Mouse (Mus musculus) megakaryocyte, embryonic 14.5 days (primary cell): ENCODE measurements around the gene Tmem213. TPM values are rescaled to one million over a fixed set of nuclear protein-coding genes. Genes with fewer than 3 reads are reported as not detected.

Experiments
- H3K27me3 ChIP-seq: replicated peaks from 2 replicates; pipeline ENCODE3; 2012; ENCODE audit warnings: inconsistent platforms
- H3K36me3 ChIP-seq: replicated peaks from 2 replicates; pipeline ENCODE3; 2012; ENCODE audit warnings: low read length, inconsistent platforms, mixed read lengths
- H3K4me1 ChIP-seq: 2 replicates; pipeline ENCODE4 v1.6.1; 2012; ENCODE audit warnings: inconsistent platforms
- H3K4me3 ChIP-seq: replicated peaks from 2 replicates; pipeline ENCODE3; 2012; ENCODE audit warnings: moderate library complexity, mild to moderate bottlenecking, inconsistent platforms
- H3K9me3 ChIP-seq: 2 replicates; pipeline ENCODE4 v1.6.1; 2012; ENCODE audit warnings: inconsistent platforms
- FLI1 ChIP-seq: IDR thresholded peaks from 2 replicates; pipeline ENCODE4 v1.6.1; 2012; ENCODE audit warnings: low read length, inconsistent platforms, mixed read lengths
- GATA1 ChIP-seq: IDR thresholded peaks from 3 replicates; pipeline ENCODE4 v1.6.1; 2012; ENCODE audit warnings: mixed read lengths, low read length, inconsistent platforms, borderline replicate concordance
- polyA plus RNA-seq: library from polyadenylated mRNA; stranded (reverse); fragments of >175 nt; gene quantifications from 2 replicates; pipeline ENCODE4 v1.2.3, GENCODE M21; 2012; ENCODE audit warnings: low replicate concordance; ENCODE audit not compliant: insufficient read depth

Tmem213 gene
- polyA plus RNA-seq, 1 experiment = not detected

- TF ChIP-seq FLI1 (no peak), GATA1 (no peak)
- Histone ChIP-seq H3K4me3 (no peak overlapping the region), H3K9me3 (no peaks in the 10 kb centered on the region), H3K36me3 (no peaks in the 10 kb centered on the region), H3K4me1 (0 out of 2 replicates have a peak, but pooled peaks cover 5% of the 10 kb centered on the region), H3K27me3 (peaks cover 5% of the 10 kb centered on the region)
These were observed 40.4 kb downstream of the Tmem213 start for GRCm38 (mm10) chr6:38149483-38149882.

- peaks cover 2% of the 10 kb centered on the region for H3K27me3 ChIP-seq
- no peaks in the 10 kb centered on the region for H3K9me3 ChIP-seq
These were observed 43.2 kb downstream of the Tmem213 start for GRCm38 (mm10) chr6:38152305-38152704.

GRCm38 (mm10) chr6:38156204-38156603 is 47.1 kb downstream of the Tmem213 start:
- no peaks in the 10 kb centered on the region for H3K36me3 ChIP-seq
- TF ChIP-seq GATA1 = no peak
- TF ChIP-seq FLI1 = no peak
- no peaks in the 10 kb centered on the region for H3K27me3 ChIP-seq
- no peaks in the 10 kb centered on the region for H3K9me3 ChIP-seq
- peaks cover 5% of the 10 kb centered on the region; the same call in 1 of the 2 replicates for H3K4me1 ChIP-seq
- H3K4me3 ChIP-seq = no peak overlapping the region

More at GRCm38 (mm10) chr6:38152305-38152704, 43.2 kb downstream of the Tmem213 start:
- 0 out of 2 replicates have a peak, but pooled peaks cover 5% of the 10 kb centered on the region for H3K4me1 ChIP-seq
- no peaks in the 10 kb centered on the region for H3K36me3 ChIP-seq
- TF ChIP-seq GATA1 (no peak), FLI1 (no peak)
- H3K4me3 ChIP-seq = no peak overlapping the region

DNA sequence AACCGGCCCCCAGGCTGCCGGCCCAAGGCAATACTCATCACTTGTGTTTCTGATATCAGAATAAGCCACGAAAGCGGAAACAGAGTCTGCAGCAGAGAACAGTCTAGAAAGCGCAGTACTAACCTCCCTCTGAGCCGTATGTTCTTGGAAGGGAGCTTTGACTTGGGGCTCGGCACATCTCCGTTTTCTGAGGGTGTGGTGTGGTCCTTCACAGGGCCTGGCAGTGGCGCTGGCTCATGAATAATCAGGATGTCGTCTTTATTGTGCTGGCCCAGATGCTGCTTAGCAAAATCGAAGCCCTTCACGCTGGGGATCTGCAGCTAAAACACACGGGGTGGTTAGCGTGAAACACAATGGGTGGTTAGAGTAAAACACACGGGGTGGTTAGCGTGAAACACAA is 48.9 kb downstream of the Tmem213 start:
- no peaks in the 10 kb centered on the region for H3K27me3 ChIP-seq
- H3K9me3 ChIP-seq = no peaks in the 10 kb centered on the region
- peaks cover 5% of the 10 kb centered on the region; the same call in 1 of the 2 replicates for H3K4me1 ChIP-seq
- TF ChIP-seq FLI1 (no peak), GATA1 (no peak)
- H3K36me3 ChIP-seq = no peaks in the 10 kb centered on the region
- no peak overlapping the region for H3K4me3 ChIP-seq

GRCm38 (mm10) chr6:38159576-38159975 is 50.5 kb downstream of the Tmem213 start:
- TF ChIP-seq FLI1 = no peak
- TF ChIP-seq GATA1 = no peak
- H3K36me3 ChIP-seq = no peaks in the 10 kb centered on the region
- 0 out of 2 replicates have a peak, but pooled peaks cover 2% of the 10 kb centered on the region for H3K9me3 ChIP-seq

DNA sequence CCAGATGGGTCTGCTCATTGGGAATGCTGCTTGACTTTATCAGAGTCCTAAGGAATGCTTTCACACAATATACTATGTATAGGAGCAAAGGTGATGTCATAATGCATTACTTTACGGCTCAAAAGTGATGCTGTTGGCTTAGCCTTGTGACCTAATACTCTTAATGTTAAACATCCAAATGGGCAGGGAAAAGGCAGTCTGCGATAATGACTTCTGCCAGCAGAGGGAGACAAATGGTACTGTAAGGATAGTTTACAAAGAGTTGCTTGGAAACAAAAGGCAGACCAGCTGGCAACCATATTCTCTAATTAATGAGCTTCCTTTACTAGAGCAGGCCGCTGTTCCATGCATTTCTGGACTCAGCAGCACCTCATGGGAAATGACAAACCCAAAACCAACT is 51.0 kb downstream of the Tmem213 start:
- 0 out of 2 replicates have a peak, but pooled peaks cover 2% of the 10 kb centered on the region for H3K9me3 ChIP-seq
- H3K4me1 ChIP-seq = peaks cover 5% of the 10 kb centered on the region; the same call in 1 of the 2 replicates
- peaks cover 2% of the 10 kb centered on the region for H3K27me3 ChIP-seq
- no peaks in the 10 kb centered on the region for H3K36me3 ChIP-seq
- H3K4me3 ChIP-seq = no peak overlapping the region
- TF ChIP-seq FLI1 = no peak
- TF ChIP-seq GATA1 = no peak

More at GRCm38 (mm10) chr6:38159576-38159975, 50.5 kb downstream of the Tmem213 start:
- no peak overlapping the region for H3K4me3 ChIP-seq
- H3K4me1 ChIP-seq = peaks cover 5% of the 10 kb centered on the region; the same call in 1 of the 2 replicates
- peaks cover 2% of the 10 kb centered on the region for H3K27me3 ChIP-seq

DNA sequence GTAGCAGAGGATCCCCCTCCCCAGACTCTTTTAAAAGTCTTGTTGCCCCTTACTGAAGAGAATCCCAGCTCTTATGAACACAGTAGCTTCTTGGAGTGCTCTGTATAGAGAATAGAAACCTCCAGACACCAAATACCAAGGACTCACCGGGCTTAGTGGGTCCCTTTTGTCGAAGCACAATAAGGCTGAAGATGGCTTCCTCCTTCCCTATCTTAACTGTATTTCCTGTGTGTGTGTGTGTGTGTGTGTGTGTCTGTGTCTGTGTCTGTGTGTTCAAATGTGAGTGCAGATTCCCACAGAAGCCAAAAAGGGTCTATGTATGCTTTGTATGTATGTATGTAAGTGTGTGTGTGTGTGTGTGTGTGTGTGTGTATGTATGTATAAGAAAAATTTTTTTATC is 51.5 kb downstream of the Tmem213 start:
- no peak for TF ChIP-seq FLI1
- TF ChIP-seq GATA1 = no peak
- Histone ChIP-seq H3K9me3 (0 out of 2 replicates have a peak, but pooled peaks cover 2% of the 10 kb centered on the region), H3K4me1 (peaks cover 5% of the 10 kb centered on the region; the same call in 1 of the 2 replicates), H3K36me3 (no peaks in the 10 kb centered on the region), H3K4me3 (no peak overlapping the region), H3K27me3 (peaks cover 2% of the 10 kb centered on the region)

- Histone ChIP-seq H3K27me3 (peaks cover 4% of the 10 kb centered on the region), H3K4me1 (peaks cover 5% of the 10 kb centered on the region; the same call in 1 of the 2 replicates), H3K4me3 (no peak overlapping the region), H3K9me3 (0 out of 2 replicates have a peak, but pooled peaks cover 2% of the 10 kb centered on the region), H3K36me3 (no peaks in the 10 kb centered on the region)
- TF ChIP-seq GATA1 (no peak), FLI1 (no peak)
These were observed 53.9 kb downstream of the Tmem213 start for GRCm38 (mm10) chr6:38162825-38163504.

DNA sequence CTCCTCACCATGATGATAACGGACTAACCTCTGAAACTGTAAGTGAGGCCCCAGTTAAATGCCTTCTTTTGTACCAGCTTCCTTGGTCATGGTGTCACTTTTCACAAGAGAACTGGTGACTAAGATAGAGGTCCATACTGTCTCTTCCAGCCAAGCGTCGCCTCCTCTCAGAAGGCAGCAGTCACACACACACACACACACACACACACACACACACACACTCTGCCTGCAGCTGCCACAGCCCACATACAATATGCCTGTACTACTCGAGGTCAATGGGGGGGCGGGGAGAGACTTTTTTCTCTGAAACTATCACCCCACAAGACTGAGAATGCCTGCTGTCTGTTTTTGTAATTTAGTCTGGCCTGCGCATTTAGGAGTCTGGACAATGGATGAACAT is 55.6 kb downstream of the Tmem213 start:
- no peak overlapping the region for H3K4me3 ChIP-seq
- H3K36me3 ChIP-seq = no peaks in the 10 kb centered on the region
- H3K9me3 ChIP-seq = 0 out of 2 replicates have a peak, but pooled peaks cover 2% of the 10 kb centered on the region
- H3K27me3 ChIP-seq = peaks cover 5% of the 10 kb centered on the region
- TF ChIP-seq GATA1 (no peak), FLI1 (no peak)
- H3K4me1 ChIP-seq = peaks cover 5% of the 10 kb centered on the region; the same call in 1 of the 2 replicates

DNA sequence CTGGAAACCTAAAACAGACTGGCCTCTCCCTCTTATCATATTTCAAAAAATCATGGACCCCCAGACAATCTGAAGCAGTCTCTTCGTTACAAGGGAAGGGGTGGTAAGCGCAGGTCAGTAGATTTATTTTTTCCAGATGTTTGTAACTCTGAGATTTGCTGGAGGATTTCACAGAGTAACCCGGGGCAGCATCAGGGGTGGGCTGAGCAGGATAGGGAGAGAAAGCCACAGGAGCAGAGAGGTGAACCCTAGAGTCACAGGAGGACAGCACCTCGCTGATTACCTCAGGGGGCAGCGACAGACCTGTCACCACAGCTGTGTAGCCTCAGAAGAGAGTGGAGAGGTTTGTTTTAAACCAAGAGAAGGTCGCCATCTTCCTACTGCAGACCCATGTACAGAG is 56.3 kb downstream of the Tmem213 start:
- no peak overlapping the region for H3K4me3 ChIP-seq
- peaks cover 3% of the 10 kb centered on the region; the same call in 1 of the 2 replicates for H3K4me1 ChIP-seq
- peaks cover 5% of the 10 kb centered on the region for H3K27me3 ChIP-seq
- no peaks in the 10 kb centered on the region for H3K36me3 ChIP-seq
- 0 out of 2 replicates have a peak, but pooled peaks cover 2% of the 10 kb centered on the region for H3K9me3 ChIP-seq
- TF ChIP-seq GATA1 (no peak), FLI1 (no peak)

Other genes starting within 250 kb of the Tmem213 start
- 4.1 and 20.9 TPM in 2 replicates for gene Trim24, start 238.4 kb upstream of the Tmem213 start, polyA plus RNA-seq
- gene Svopl, start 62.3 kb upstream of the Tmem213 start, polyA plus RNA-seq = not detected in 2 replicates
- not detected in 2 replicates for gene Atp6v0a4, start 15.3 kb downstream of the Tmem213 start, polyA plus RNA-seq
- gene D630045J12Rik, start 144.8 kb downstream of the Tmem213 start, polyA plus RNA-seq = 0.17 TPM in 1 of 2 replicates, not detected in the other
- 0.56 and 1.5 TPM in 2 replicates for gene Zc3hav1l, start 190.0 kb downstream of the Tmem213 start, polyA plus RNA-seq
- 3.3 and 6.1 TPM in 2 replicates for gene Zc3hav1, start 245.3 kb downstream of the Tmem213 start, polyA plus RNA-seq